Mouse (Mus musculus) kidney, adult 2 months (tissue): ENCODE measurements around the gene Xpo4. TPM values are rescaled to one million over a fixed set of nuclear protein-coding genes. Genes with fewer than 3 reads are reported as not detected.

Experiments used
- DNase-seq: peaks from one replicate; pipeline ENCODE4 v3.0.0; 2021
- H3K27ac ChIP-seq: fragments of 200-500 bp; 2 replicates; pipeline ENCODE4 v1.5.1; 2012; ENCODE audit warnings: low read depth, low read length, control low read depth, inconsistent platforms; ENCODE audit not compliant: insufficient read depth
- H3K27me3 ChIP-seq: fragments of 200-500 bp; replicated peaks from 2 replicates; pipeline ENCODE4 v1.6.1; 2012; ENCODE audit warnings: mild to moderate bottlenecking, moderate library complexity, low read length, inconsistent platforms; ENCODE audit not compliant: control insufficient read depth, insufficient read depth
- H3K36me3 ChIP-seq: fragments of 200-500 bp; 2 replicates; pipeline ENCODE4 v1.6.1; 2012; ENCODE audit warnings: mild to moderate bottlenecking, moderate library complexity, low read length, inconsistent platforms; ENCODE audit not compliant: control insufficient read depth, insufficient read depth
- H3K4me1 ChIP-seq: fragments of 200-500 bp; 2 replicates; pipeline ENCODE4 v1.6.1; 2011; ENCODE audit warnings: low read length; ENCODE audit not compliant: control insufficient read depth, insufficient read depth
- H3K4me3 ChIP-seq: fragments of 200-500 bp; 2 replicates; pipeline ENCODE4 v1.5.1; 2011; ENCODE audit warnings: mild to moderate bottlenecking, low read depth, low read length, control low read depth; ENCODE audit not compliant: insufficient read depth
- CTCF ChIP-seq: fragments of 200-500 bp; conservative IDR thresholded peaks from 2 replicates; pipeline ENCODE4 v1.5.1; 2011; ENCODE audit warnings: low read depth, mild to moderate bottlenecking, control low read depth, low read length, moderate library complexity, mixed read lengths; ENCODE audit not compliant: insufficient read depth, insufficient read length
- POLR2A ChIP-seq: fragments of 200-500 bp; IDR thresholded peaks from one replicate; pipeline ENCODE4 v1.6.1; 2011; ENCODE audit warnings: low read depth, low read length, control low read depth
- WGBS: fragments of 180-500 bp; shearing (Covaris S2); methylation state at CpG from one replicate; pipeline ENCODE4 v1.1.7; 2018; 5-methylcytosine and 5-hydroxymethylcytosine counted together
- polyA plus RNA-seq: library from polyadenylated mRNA; depleted of rRNA; stranded (reverse); fragments of >200 nt; gene quantifications from 2 replicates; pipeline ENCODE4 v1.2.3, GENCODE M21; 2012

The Xpo4 gene
- polyA plus RNA-seq, 1 experiment: 3.4 TPM

DNA sequence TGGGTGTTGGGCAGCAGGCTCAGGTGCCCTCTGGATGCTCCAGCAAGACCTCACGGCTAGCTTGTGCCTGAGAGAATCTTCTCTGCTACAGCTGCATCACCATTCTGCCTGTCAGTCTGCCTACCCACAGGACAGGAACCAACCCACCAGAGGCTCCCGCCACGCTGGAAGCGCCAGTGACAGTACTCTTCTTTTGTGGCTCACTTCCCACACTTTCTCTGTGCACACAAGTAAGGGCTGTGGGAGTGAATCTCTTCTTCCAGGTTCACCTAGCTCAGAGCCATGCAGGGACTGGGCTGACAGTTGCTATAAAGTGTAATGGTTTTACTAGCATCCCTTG lies 41.5 kb upstream of the Xpo4 start:
- Histone ChIP-seq H3K27ac (0 out of 2 replicates have a peak overlapping the region, but pooled peaks have one; percentile 24), H3K4me3 (no peak overlapping the region), H3K4me1 (no peaks in the 10 kb centered on the region; the same call in 1 of the 2 replicates), H3K36me3 (no peaks in the 10 kb centered on the region), H3K27me3 (no peaks in the 10 kb centered on the region)
- TF ChIP-seq POLR2A (no peak), CTCF (no peak)
- 57% methylated on average over 4 of the region's 4 CpGs for WGBS
- no peak for DNase-seq

GRCm38 (mm10) chr14:57705759-57706158 lies 40.5 kb upstream of the Xpo4 start:
- Histone ChIP-seq H3K4me1 (no peaks in the 10 kb centered on the region), H3K27me3 (no peaks in the 10 kb centered on the region), H3K36me3 (no peaks in the 10 kb centered on the region), H3K27ac (no peak overlapping the region), H3K4me3 (no peak overlapping the region)
- WGBS: 68% methylated on average over 4 of the region's 4 CpGs
- TF ChIP-seq POLR2A: no peak
- TF ChIP-seq CTCF: no peak
- peak; percentile 46 for DNase-seq

DNA sequence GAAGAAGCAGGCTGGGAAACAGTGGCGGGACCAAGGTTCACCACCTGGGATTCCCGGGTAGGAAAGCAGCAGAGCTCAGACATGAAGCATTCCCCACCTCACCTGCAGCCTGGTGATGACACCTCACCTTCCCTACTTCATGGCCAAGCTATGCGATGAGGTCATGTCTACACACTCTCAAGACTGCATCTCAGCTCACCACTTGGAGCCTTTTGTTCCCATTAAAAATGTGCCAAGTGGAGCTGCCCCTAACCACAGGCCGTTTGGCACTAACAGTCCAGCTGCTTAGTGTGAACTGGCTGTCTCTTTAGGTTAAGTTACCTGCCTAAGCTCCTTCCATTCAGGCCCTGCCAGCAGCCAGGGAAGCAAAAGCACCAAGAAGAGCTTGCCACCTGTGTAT lies 39.8 kb upstream of the Xpo4 start:
- TF ChIP-seq POLR2A: no peak
- no peak for TF ChIP-seq CTCF
- H3K27ac ChIP-seq: no peak overlapping the region
- no peak for DNase-seq
- 69% methylated on average over 4 of the region's 4 CpGs for WGBS
- no peak overlapping the region for H3K4me3 ChIP-seq
- no peaks in the 10 kb centered on the region for H3K4me1 ChIP-seq
- H3K36me3 ChIP-seq: no peaks in the 10 kb centered on the region
- H3K27me3 ChIP-seq: no peaks in the 10 kb centered on the region

DNA sequence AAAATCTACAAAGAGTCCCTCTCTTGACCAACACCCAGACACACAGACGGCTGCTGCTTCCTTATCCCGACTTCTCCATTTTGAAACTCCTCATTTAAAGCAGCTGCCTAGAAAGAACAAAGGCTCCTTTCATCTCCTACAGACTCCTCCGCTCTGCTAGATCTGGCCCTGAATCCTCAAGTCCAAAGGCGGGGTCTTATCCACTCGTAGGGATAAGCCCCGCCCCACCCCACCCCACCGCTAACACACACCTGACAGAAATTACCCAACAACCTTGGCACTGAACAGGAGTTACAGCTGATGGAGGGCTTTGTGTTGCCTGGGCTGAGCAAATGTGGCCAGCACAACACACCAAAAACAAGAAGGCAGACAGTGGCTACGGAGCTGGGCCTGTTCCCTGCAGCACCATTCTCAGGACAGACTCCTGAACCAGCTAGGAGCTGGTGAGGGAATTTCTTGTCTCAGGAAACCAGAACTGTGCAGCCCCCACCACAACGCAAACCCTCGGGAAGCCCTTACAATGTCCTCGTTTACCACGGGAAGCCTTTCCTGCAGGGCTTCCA lies 36.8 kb upstream of the Xpo4 start:
- no peaks in the 10 kb centered on the region for H3K27me3 ChIP-seq
- no peak overlapping the region for H3K4me3 ChIP-seq
- no peak for DNase-seq
- H3K27ac ChIP-seq: no peak overlapping the region
- no peaks in the 10 kb centered on the region for H3K4me1 ChIP-seq
- no peak for TF ChIP-seq POLR2A
- TF ChIP-seq CTCF: no peak
- H3K36me3 ChIP-seq: no peaks in the 10 kb centered on the region
- WGBS: 76% methylated on average over 12 of the region's 12 CpGs

GRCm38 (mm10) chr14:57699461-57699970 lies 34.3 kb upstream of the Xpo4 start:
- H3K27ac ChIP-seq: no peak overlapping the region
- H3K4me1 ChIP-seq: no peaks in the 10 kb centered on the region
- DNase-seq: no peak
- WGBS: 94% methylated on average over 33 of the region's 33 CpGs
- TF ChIP-seq POLR2A: no peak
- no peak for TF ChIP-seq CTCF
- H3K27me3 ChIP-seq: no peaks in the 10 kb centered on the region
- no peaks in the 10 kb centered on the region; the same call in 1 of the 2 replicates for H3K36me3 ChIP-seq
- H3K4me3 ChIP-seq: no peak overlapping the region

GRCm38 (mm10) chr14:57699016-57699415 lies 33.8 kb upstream of the Xpo4 start:
- H3K36me3 ChIP-seq: no peaks in the 10 kb centered on the region; the same call in none of the 2 replicates
- DNase-seq: no peak
- 75% methylated on average over 10 of the region's 10 CpGs for WGBS

DNA sequence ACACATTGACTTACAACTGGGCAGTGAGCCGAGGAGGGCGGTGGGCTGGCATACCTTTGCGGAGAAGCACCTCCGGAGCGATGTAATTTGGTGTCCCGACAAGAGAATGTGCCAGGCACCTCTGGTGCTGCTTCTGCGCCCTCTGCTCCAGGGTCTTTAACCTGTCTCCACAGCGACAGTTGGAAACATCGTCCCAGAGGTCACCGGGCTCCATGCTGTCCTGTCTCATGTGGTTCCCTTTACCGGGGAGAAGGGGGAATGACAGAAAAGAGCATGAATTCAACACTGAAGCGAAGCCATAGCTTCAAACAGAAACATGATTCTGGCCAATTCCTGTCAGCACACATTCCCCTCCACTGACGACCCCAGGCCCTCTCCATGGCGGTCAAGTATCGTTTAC lies 30.8 kb upstream of the Xpo4 start:
- peaks cover 4% of the 10 kb centered on the region for H3K36me3 ChIP-seq
- WGBS: 95% methylated on average over 15 of the region's 15 CpGs
- TF ChIP-seq CTCF: no peak
- TF ChIP-seq POLR2A: no peak

More at GRCm38 (mm10) chr14:57699016-57699415, 33.8 kb upstream of the Xpo4 start:
- Histone ChIP-seq H3K4me3 (no peak overlapping the region), H3K27me3 (no peaks in the 10 kb centered on the region), H3K27ac (no peak overlapping the region), H3K4me1 (no peaks in the 10 kb centered on the region)
- TF ChIP-seq CTCF (no peak), POLR2A (no peak)

GRCm38 (mm10) chr14:57695550-57695949 lies 30.3 kb upstream of the Xpo4 start:
- TF ChIP-seq POLR2A (no peak), CTCF (peak; percentile 52)

More for the DNA sequence above, 30.8 kb upstream of the Xpo4 start:
- H3K27ac ChIP-seq: no peak overlapping the region
- H3K27me3 ChIP-seq: no peaks in the 10 kb centered on the region
- DNase-seq: no peak
- no peak overlapping the region for H3K4me3 ChIP-seq
- H3K4me1 ChIP-seq: no peaks in the 10 kb centered on the region

More at GRCm38 (mm10) chr14:57695550-57695949, 30.3 kb upstream of the Xpo4 start:
- H3K27ac ChIP-seq: no peak overlapping the region
- H3K27me3 ChIP-seq: no peaks in the 10 kb centered on the region
- H3K4me3 ChIP-seq: no peak overlapping the region
- WGBS: 90% methylated on average over 8 of the region's 8 CpGs
- H3K36me3 ChIP-seq: peaks cover 4% of the 10 kb centered on the region
- no peak for DNase-seq
- no peaks in the 10 kb centered on the region for H3K4me1 ChIP-seq
